Mouse (Mus musculus): Measurements from ENCODE around the gene Rabggtb. TPM values are rescaled to one million over a fixed set of nuclear protein-coding genes. Genes with fewer than 3 reads are reported as not detected.
"Not testable (repeated sequence)": the region's sequence is repeated elsewhere in the genome, so short reads cannot be mapped to it uniquely, and the experiment has no call there.

Rabggtb gene
- polyA plus RNA-seq, 1 experiment from 2014 or later, result 39.6 TPM

- Histone ChIP-seq H3K27me3 (no peaks in the 10 kb centered on the region), H3K4me3 (replicated peaks) (no peak overlapping the region), H3K9ac (replicated peaks) (no peak overlapping the region), H3K27ac (no peak overlapping the region), H3K9me3 (no peaks in the 10 kb centered on the region), H3K4me1 (replicated peaks) (no peaks in the 10 kb centered on the region), H3K4me2 (no peak overlapping the region), H3K36me3 (no peaks in the 10 kb centered on the region)
- whole genome bisulfite sequencing, result 79% methylated on average over 6 of the region's 6 CpGs
- no peak for ATAC-seq (ENCODE audit: insufficient number of reproducible peaks, insufficient read depth, low FRiP score, low TSS enrichment, low read depth)
These were observed 15.6 kb downstream of the Rabggtb start for GRCm38 (mm10) chr3:153897216-153897615.

GRCm38 (mm10) chr3:153895454-153895853, 17.4 kb downstream of the Rabggtb start:
- Histone ChIP-seq H3K27me3 (no peaks in the 10 kb centered on the region), H3K27ac (no peak overlapping the region), H3K9me3 (no peaks in the 10 kb centered on the region), H3K36me3 (no peaks in the 10 kb centered on the region), H3K4me1 (replicated peaks) (no peaks in the 10 kb centered on the region), H3K9ac (replicated peaks) (no peak overlapping the region), H3K4me3 (replicated peaks) (no peak overlapping the region), H3K4me2 (no peak overlapping the region)
- no peak for ATAC-seq (ENCODE audit: insufficient number of reproducible peaks, insufficient read depth, low FRiP score, low TSS enrichment, low read depth)
- 86% methylated on average over 3 of the region's 3 CpGs for WGBS

- Histone ChIP-seq H3K36me3 (no peaks in the 10 kb centered on the region), H3K27me3 (no peaks in the 10 kb centered on the region), H3K9ac (replicated peaks) (no peak overlapping the region), H3K9me3 (no peaks in the 10 kb centered on the region), H3K4me1 (replicated peaks) (no peaks in the 10 kb centered on the region), H3K4me3 (replicated peaks) (no peak overlapping the region), H3K4me2 (no peak overlapping the region), H3K27ac (no peak overlapping the region)
- 79% methylated on average over 8 of the region's 8 CpGs for WGBS
- ATAC-seq (ENCODE audit: insufficient number of reproducible peaks, insufficient read depth, low FRiP score, low TSS enrichment, low read depth), result no peak
These were observed 23.5 kb downstream of the Rabggtb start for GRCm38 (mm10) chr3:153889188-153889781.

GRCm38 (mm10) chr3:153888141-153888540, 24.7 kb downstream of the Rabggtb start:
- 71% methylated on average over 6 of the region's 6 CpGs for WGBS
- Histone ChIP-seq H3K4me3 (replicated peaks) (no peak overlapping the region), H3K36me3 (no peaks in the 10 kb centered on the region), H3K4me1 (replicated peaks) (no peaks in the 10 kb centered on the region), H3K9me3 (no peaks in the 10 kb centered on the region), H3K9ac (replicated peaks) (no peak overlapping the region), H3K27ac (no peak overlapping the region), H3K4me2 (no peak overlapping the region), H3K27me3 (no peaks in the 10 kb centered on the region)
- no peak for ATAC-seq (ENCODE audit: insufficient number of reproducible peaks, insufficient read depth, low FRiP score, low TSS enrichment, low read depth)

GRCm38 (mm10) chr3:153886296-153886695, 26.5 kb downstream of the Rabggtb start:
- no peaks in the 10 kb centered on the region for H3K27me3 ChIP-seq
- ATAC-seq (ENCODE audit: insufficient number of reproducible peaks, insufficient read depth, low FRiP score, low TSS enrichment, low read depth), result no peak
- H3K9me3 ChIP-seq, result no peaks in the 10 kb centered on the region
- no peaks in the 10 kb centered on the region for H3K36me3 ChIP-seq
- no peaks in the 10 kb centered on the region for H3K4me1 ChIP-seq (replicated peaks)
- no peak overlapping the region for H3K27ac ChIP-seq
- H3K4me3 ChIP-seq (replicated peaks), result no peak overlapping the region
- H3K9ac ChIP-seq (replicated peaks), result no peak overlapping the region
- H3K4me2 ChIP-seq, result no peak overlapping the region

- no peak for ATAC-seq (ENCODE audit: insufficient number of reproducible peaks, insufficient read depth, low FRiP score, low TSS enrichment, low read depth)
- Histone ChIP-seq H3K27ac (no peak overlapping the region), H3K9ac (replicated peaks) (no peak overlapping the region), H3K9me3 (no peaks in the 10 kb centered on the region), H3K4me2 (no peak overlapping the region), H3K4me1 (replicated peaks) (no peaks in the 10 kb centered on the region), H3K27me3 (no peaks in the 10 kb centered on the region), H3K4me3 (replicated peaks) (no peak overlapping the region), H3K36me3 (no peaks in the 10 kb centered on the region)
- 88% methylated on average over 5 of the region's 5 CpGs for WGBS
These were observed 41.4 kb downstream of the Rabggtb start for GRCm38 (mm10) chr3:153871396-153871795.

GRCm38 (mm10) chr3:153867149-153868136, 45.4 kb downstream of the Rabggtb start:
- 71% methylated on average over 14 of the region's 14 CpGs for WGBS
- no peaks in the 10 kb centered on the region for H3K27me3 ChIP-seq
- H3K4me1 ChIP-seq (replicated peaks), result no peaks in the 10 kb centered on the region
- no peak overlapping the region for H3K4me2 ChIP-seq
- H3K36me3 ChIP-seq, result no peaks in the 10 kb centered on the region
- no peak overlapping the region for H3K4me3 ChIP-seq (replicated peaks)
- H3K27ac ChIP-seq, result no peak overlapping the region
- H3K9me3 ChIP-seq, result no peaks in the 10 kb centered on the region
- no peak overlapping the region for H3K9ac ChIP-seq (replicated peaks)
- no peak for ATAC-seq (ENCODE audit: insufficient number of reproducible peaks, insufficient read depth, low FRiP score, low TSS enrichment, low read depth)

GRCm38 (mm10) chr3:153864636-153865429, 48.0 kb downstream of the Rabggtb start:
- no peak for ATAC-seq (ENCODE audit: insufficient number of reproducible peaks, insufficient read depth, low FRiP score, low TSS enrichment, low read depth)
- Histone ChIP-seq H3K27ac (no peak overlapping the region), H3K36me3 (no peaks in the 10 kb centered on the region), H3K9me3 (no peaks in the 10 kb centered on the region), H3K4me2 (no peak overlapping the region), H3K4me1 (replicated peaks) (no peaks in the 10 kb centered on the region), H3K27me3 (no peaks in the 10 kb centered on the region), H3K9ac (replicated peaks) (no peak overlapping the region), H3K4me3 (replicated peaks) (no peak overlapping the region)
- 81% methylated on average over 4 of the region's 4 CpGs for WGBS

GRCm38 (mm10) chr3:153863816-153864215, 49.0 kb downstream of the Rabggtb start:
- H3K36me3 ChIP-seq, result no peaks in the 10 kb centered on the region
- H3K9me3 ChIP-seq, result no peaks in the 10 kb centered on the region
- no peaks in the 10 kb centered on the region for H3K4me1 ChIP-seq (replicated peaks)
- no peak overlapping the region for H3K27ac ChIP-seq
- no peak overlapping the region for H3K9ac ChIP-seq (replicated peaks)
- no peaks in the 10 kb centered on the region for H3K27me3 ChIP-seq
- ATAC-seq (ENCODE audit: insufficient number of reproducible peaks, insufficient read depth, low FRiP score, low TSS enrichment, low read depth), result no peak
- H3K4me3 ChIP-seq (replicated peaks), result no peak overlapping the region
- H3K4me2 ChIP-seq, result no peak overlapping the region
- 82% methylated on average over 2 of the region's 2 CpGs for WGBS

GRCm38 (mm10) chr3:153860392-153860791, 52.4 kb downstream of the Rabggtb start:
- H3K4me2 ChIP-seq; H3K4me3 ChIP-seq (replicated peaks); H3K9ac ChIP-seq (replicated peaks); H3K4me1 ChIP-seq (replicated peaks); H3K27ac ChIP-seq; ATAC-seq (ENCODE audit: insufficient number of reproducible peaks, insufficient read depth, low FRiP score, low TSS enrichment, low read depth); H3K9me3 ChIP-seq; H3K36me3 ChIP-seq; H3K27me3 ChIP-seq: not testable (repeated sequence)
- WGBS, result 81% methylated on average over 8 of the region's 8 CpGs

- no peaks in the 10 kb centered on the region for H3K27me3 ChIP-seq
These were observed 54.3 kb downstream of the Rabggtb start for GRCm38 (mm10) chr3:153858350-153859001.

More at GRCm38 (mm10) chr3:153858350-153859001, 54.3 kb downstream of the Rabggtb start:
- H3K4me2 ChIP-seq, result no peak overlapping the region
- H3K4me3 ChIP-seq (replicated peaks), result no peak overlapping the region
- no peaks in the 10 kb centered on the region for H3K9me3 ChIP-seq
- no peaks in the 10 kb centered on the region for H3K4me1 ChIP-seq (replicated peaks)
- no peaks in the 10 kb centered on the region for H3K36me3 ChIP-seq
- 80% methylated on average over 10 of the region's 10 CpGs for WGBS
- no peak overlapping the region for H3K27ac ChIP-seq
- no peak for ATAC-seq (ENCODE audit: insufficient number of reproducible peaks, insufficient read depth, low FRiP score, low TSS enrichment, low read depth)
- H3K9ac ChIP-seq (replicated peaks), result no peak overlapping the region
